Mouse (Mus musculus) megakaryocyte, embryonic 14.5 days (primary cell): Measurements from ENCODE around the gene Gipc3. TPM values are rescaled to one million over a fixed set of nuclear protein-coding genes. Genes with fewer than 3 reads are reported as not detected.

ENCODE experiments used
- H3K27me3 ChIP-seq: replicated peaks from 2 replicates; pipeline ENCODE3; 2012; ENCODE audit warnings: inconsistent platforms
- H3K36me3 ChIP-seq: replicated peaks from 2 replicates; pipeline ENCODE3; 2012; ENCODE audit warnings: low read length, inconsistent platforms, mixed read lengths
- H3K4me1 ChIP-seq: 2 replicates; pipeline ENCODE4 v1.6.1; 2012; ENCODE audit warnings: inconsistent platforms
- H3K4me3 ChIP-seq: replicated peaks from 2 replicates; pipeline ENCODE3; 2012; ENCODE audit warnings: moderate library complexity, mild to moderate bottlenecking, inconsistent platforms
- H3K9me3 ChIP-seq: 2 replicates; pipeline ENCODE4 v1.6.1; 2012; ENCODE audit warnings: inconsistent platforms
- FLI1 ChIP-seq: IDR thresholded peaks from 2 replicates; pipeline ENCODE4 v1.6.1; 2012; ENCODE audit warnings: low read length, inconsistent platforms, mixed read lengths
- GATA1 ChIP-seq: IDR thresholded peaks from 3 replicates; pipeline ENCODE4 v1.6.1; 2012; ENCODE audit warnings: mixed read lengths, low read length, inconsistent platforms, borderline replicate concordance
- polyA plus RNA-seq: library from polyadenylated mRNA; stranded (reverse); fragments of >175 nt; gene quantifications from 2 replicates; pipeline ENCODE4 v1.2.3, GENCODE M21; 2012; ENCODE audit warnings: low replicate concordance; ENCODE audit not compliant: insufficient read depth

Gene Gipc3
- polyA plus RNA-seq, 1 experiment, result 2.9 TPM

DNA sequence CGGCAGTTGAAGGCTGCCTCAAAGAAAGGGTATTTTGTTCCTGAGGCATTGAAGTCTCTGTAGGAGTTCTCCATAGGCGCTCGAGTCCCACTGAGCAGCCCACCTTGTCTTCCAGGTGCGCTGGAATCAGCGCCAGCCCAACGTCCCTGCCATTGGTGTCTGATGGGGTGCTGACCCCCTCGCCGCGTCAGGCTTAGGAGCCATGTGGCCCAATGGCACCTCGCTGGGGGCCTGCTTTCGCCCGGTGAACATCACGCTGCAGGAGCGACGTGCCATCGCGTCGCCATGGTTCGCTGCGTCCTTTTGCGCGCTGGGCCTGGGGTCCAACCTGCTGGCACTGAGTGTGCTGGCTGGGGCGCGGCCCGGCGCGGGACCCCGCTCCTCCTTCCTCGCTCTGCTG lies 10.8 kb downstream of the Gipc3 start:
- TF ChIP-seq FLI1 (no peak), GATA1 (no peak)
- peaks cover 89% of the 10 kb centered on the region for H3K4me1 ChIP-seq
- H3K36me3 ChIP-seq, result peaks cover 58% of the 10 kb centered on the region
- no peak overlapping the region for H3K4me3 ChIP-seq
- H3K9me3 ChIP-seq, result no peaks in the 10 kb centered on the region
- no peaks in the 10 kb centered on the region for H3K27me3 ChIP-seq

DNA sequence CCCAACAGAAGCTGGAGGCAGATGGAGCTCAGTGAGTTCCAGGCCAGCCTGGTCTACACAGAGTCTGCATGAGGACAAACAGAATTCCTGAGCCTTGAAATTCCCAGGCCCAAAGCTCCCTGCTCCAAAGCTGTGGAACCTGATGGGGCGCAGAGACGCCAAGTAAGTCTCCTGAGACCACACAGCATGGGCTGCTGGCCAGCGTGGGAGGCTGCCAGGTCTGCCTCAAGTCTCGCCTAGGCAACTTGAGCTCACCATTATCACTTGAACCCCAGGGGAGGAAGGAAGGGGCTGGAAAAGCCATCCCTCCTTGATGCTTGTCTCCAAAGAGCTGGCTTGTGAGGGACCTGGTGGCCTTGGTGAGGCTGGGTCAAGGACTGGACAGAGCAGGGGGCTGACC lies 13.1 kb downstream of the Gipc3 start:
- peaks cover 92% of the 10 kb centered on the region for H3K4me1 ChIP-seq
- H3K4me3 ChIP-seq, result peak overlapping the region; percentile 91
- peaks cover 65% of the 10 kb centered on the region for H3K36me3 ChIP-seq

DNA sequence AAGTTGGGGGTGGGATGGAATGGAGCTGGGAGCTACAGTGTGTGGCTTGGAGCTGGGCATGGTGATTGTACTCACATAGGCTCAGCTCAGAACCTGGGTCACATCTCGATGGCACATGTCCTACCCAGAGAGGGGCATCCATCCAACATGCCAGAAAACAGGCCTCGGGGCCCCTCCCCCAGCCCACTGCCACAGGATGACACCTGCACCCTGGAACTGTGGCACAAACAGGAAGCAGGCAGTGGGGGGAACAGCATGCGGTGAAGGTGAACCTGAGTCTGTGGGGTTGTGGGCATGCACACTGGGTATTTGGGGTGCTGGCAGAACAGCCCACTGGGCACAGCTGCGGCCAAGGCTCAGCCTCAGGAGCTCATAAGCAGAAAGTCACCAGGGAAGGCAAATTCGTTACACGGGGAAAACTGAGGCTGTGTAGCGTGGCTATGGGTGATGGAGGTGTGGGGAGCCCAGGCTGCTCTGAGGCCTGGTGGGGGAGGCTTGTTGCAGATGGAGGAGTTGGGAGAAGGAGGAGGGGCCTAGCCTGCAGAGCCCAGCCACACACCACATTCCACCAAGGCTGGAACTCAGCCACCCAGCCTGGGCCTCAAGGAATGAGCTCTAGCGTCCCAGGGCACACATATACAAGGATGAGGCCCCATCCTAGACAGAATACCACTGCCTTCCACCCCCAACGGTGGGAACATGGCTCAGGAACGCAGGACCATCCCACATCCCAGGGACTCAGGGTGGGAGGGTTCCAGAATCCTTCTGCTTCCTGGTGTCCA lies 13.7 kb downstream of the Gipc3 start:
- Histone ChIP-seq H3K4me3 (peak overlapping the region; percentile 91), H3K9me3 (no peaks in the 10 kb centered on the region), H3K36me3 (peaks cover 65% of the 10 kb centered on the region), H3K4me1 (peaks cover 92% of the 10 kb centered on the region), H3K27me3 (no peaks in the 10 kb centered on the region)
- no peak for TF ChIP-seq FLI1
- no peak for TF ChIP-seq GATA1

More for the DNA sequence above, 13.1 kb downstream of the Gipc3 start:
- no peak for TF ChIP-seq GATA1
- no peak for TF ChIP-seq FLI1
- Histone ChIP-seq H3K9me3 (no peaks in the 10 kb centered on the region), H3K27me3 (no peaks in the 10 kb centered on the region)

DNA sequence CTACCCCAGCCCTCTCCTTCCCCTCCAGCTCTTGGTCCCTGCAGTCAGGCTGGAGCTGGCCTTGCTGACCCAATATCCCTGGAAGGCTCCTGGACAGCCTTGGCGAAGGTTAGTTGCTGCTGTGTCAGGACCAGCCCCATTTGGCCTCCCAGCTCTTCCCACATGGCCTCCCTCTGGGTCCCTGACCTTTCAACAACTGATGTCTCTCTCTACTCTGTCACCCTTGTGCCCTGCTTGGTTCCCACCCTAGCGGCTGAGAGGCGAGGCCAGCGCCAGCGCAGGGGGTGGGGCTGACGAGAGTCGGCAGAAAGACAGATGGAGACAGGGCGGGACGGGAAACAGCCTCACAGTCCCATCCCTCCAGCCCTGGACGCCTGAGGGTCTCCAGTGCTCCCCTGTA lies 14.7 kb downstream of the Gipc3 start, which contains the start of gene Tbxa2r:
TSS of gene Tbxa2r (plus strand) at position 346 of the 400 bp plus-strand sequence.
- no peaks in the 10 kb centered on the region for H3K9me3 ChIP-seq
- peaks cover 69% of the 10 kb centered on the region for H3K36me3 ChIP-seq
- peak within 1 kb of the TSS; percentile 91 for H3K4me3 ChIP-seq
- H3K27me3 ChIP-seq, result no peaks in the 10 kb centered on the region
- no peak for TF ChIP-seq FLI1
- TF ChIP-seq GATA1, result no peak
- peaks cover 97% of the 10 kb centered on the region for H3K4me1 ChIP-seq

DNA sequence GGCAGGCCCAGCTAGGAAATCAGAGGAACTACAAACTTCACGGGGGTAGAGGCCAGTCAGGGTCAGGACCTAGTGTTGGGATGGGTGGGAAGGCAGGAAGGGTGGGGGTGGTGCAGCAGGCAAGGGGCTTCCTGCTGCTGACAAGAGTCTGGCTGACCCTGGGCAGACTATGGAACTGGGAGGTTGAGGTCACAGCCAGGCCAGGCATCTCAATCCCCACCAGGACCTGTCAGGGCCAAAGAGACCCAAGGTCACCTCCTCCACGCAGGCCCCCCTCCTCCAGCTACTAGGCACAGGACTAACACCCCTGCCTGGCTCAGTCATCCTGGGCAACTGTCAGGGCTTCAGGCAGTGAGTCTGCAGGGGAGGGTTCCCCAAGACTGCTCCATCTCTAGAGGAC lies 15.1 kb downstream of the Gipc3 start:
- Histone ChIP-seq H3K4me3 (peak overlapping the region; percentile 91), H3K4me1 (peaks cover 97% of the 10 kb centered on the region), H3K36me3 (peaks cover 70% of the 10 kb centered on the region), H3K27me3 (no peaks in the 10 kb centered on the region), H3K9me3 (no peaks in the 10 kb centered on the region)
- TF ChIP-seq FLI1, result no peak
- TF ChIP-seq GATA1, result no peak

DNA sequence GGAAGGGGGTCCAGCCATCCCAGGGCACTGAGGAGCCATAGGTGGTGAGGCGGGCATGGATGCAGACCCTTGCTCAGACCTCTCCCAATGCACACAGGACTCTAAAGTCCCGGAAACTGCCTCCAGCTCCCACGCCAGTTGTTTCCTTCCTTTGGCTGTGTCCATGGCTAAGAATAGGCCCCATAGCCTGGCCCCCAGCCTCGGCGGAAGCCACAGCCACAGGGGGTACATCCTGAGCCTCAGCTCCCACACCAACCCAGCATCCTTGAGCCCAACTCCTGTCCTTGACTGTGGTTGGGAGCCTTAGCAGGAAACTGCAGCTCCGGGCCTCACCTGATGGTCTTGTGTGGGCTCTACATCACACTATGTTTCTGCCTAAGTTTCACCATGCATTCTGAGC lies 16.2 kb downstream of the Gipc3 start:
- H3K9me3 ChIP-seq, result no peaks in the 10 kb centered on the region
- no peaks in the 10 kb centered on the region for H3K27me3 ChIP-seq
- TF ChIP-seq GATA1 (no peak), FLI1 (no peak)
- peaks cover 99% of the 10 kb centered on the region for H3K4me1 ChIP-seq
- H3K36me3 ChIP-seq, result peaks cover 69% of the 10 kb centered on the region
- peak overlapping the region; percentile 88 for H3K4me3 ChIP-seq

DNA sequence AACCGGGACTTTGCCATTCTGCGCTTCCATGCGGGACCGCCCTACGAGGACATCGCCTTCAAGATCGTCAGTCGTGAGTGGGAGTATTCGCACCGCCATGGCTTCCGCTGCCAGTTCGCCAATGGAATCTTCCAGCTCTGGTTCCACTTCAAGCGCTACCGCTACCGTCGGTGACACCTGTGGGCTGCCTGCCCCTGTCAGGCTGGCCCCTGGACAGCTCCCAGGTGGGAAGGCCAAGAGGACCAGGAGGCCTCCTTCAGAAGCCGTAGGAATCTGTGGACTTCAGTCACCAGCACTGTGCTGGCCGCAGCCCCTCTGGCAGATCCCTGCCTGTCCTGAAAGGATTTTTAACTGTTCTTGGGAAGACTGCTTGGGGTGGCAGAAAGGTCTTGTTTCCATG lies 17.3 kb downstream of the Gipc3 start:
- Histone ChIP-seq H3K4me3 (peak overlapping the region; percentile 21), H3K4me1 (peaks cover 94% of the 10 kb centered on the region), H3K9me3 (no peaks in the 10 kb centered on the region), H3K36me3 (peaks cover 64% of the 10 kb centered on the region), H3K27me3 (no peaks in the 10 kb centered on the region)
- no peak for TF ChIP-seq GATA1
- no peak for TF ChIP-seq FLI1

DNA sequence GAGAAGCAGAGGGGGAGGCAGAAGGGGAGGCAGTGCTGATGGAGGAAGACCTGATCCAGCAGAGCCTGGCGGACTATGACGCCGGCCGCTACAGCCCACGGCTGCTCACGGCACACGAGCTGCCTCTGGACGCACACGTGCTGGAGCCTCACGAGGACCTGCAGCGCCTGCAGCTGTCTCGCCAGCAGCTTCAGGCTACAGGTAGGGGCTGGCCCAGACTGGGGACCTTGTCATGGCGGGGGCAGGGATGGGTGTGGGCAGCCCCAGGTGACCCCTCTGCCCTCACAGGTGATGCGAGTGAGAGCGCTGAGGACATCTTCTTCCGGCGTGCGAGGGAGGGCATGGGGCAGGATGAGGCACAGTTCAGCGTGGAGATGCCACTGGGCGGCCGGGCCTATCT lies 17.9 kb downstream of the Gipc3 start:
- TF ChIP-seq GATA1 (no peak), FLI1 (no peak)
- Histone ChIP-seq H3K9me3 (no peaks in the 10 kb centered on the region), H3K4me3 (peak overlapping the region; percentile 16), H3K27me3 (no peaks in the 10 kb centered on the region), H3K36me3 (peaks cover 58% of the 10 kb centered on the region), H3K4me1 (peaks cover 88% of the 10 kb centered on the region)

DNA sequence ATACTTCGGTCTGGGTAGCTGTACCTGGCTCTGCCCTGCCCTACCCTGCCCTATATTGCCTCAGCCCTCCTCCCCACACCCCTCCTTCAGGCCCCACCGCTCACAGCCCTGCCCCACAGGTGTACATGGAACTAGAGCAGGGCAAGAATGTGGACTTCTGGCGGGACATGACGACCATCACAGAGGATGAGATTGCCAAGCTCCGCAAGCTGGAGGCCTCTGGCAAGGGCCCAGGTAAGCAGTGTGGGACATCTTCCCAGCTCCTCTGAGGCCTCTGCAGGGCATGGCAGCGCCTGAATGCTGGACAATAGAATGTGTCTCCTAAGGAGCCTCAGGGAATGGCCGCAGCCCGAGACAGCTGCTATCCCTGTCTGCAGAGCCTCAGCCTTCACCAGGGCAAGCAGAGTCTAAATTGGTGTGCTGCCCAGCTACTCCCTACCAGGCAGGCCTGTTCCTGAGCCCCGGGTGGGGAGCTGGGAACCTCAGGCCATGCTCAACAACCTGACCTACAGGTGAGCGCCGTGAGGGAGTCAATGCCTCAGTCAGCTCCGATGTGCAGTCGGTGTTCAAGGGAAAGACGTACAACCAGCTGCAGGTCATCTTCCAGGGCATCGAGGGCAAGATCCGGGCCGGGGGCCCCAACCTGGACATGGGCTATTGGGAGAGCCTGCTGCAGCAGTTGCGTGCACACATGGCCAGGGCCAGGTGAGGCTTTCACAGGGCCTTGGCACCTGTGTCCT lies 19.1 kb downstream of the Gipc3 start:
- no peak for TF ChIP-seq FLI1
- no peak for TF ChIP-seq GATA1

More for the DNA sequence above, 19.1 kb downstream of the Gipc3 start:
- H3K36me3 ChIP-seq, result peaks cover 55% of the 10 kb centered on the region
- H3K4me1 ChIP-seq, result peaks cover 87% of the 10 kb centered on the region
- H3K27me3 ChIP-seq, result no peaks in the 10 kb centered on the region
- peak overlapping the region; percentile 38 for H3K4me3 ChIP-seq
- no peaks in the 10 kb centered on the region for H3K9me3 ChIP-seq
